ENCODE assay signal across 7 mouse cellular contexts in genomic region chr1:160282166-160282874, GRCm38 (mm10).
DNase-seq lines count a peak whose midpoint lies in the region; ATAC-seq and TF ChIP-seq lines count a peak whose summit lies in the region.
"Not testable (repeated sequence)": the region's sequence is repeated elsewhere in the genome, so short reads cannot be mapped to it uniquely, and the experiment has no call there.

No protein-coding gene starts in this region.

- peak overlapping the region; percentile 37 for H3K4me2 ChIP-seq in liver, embryonic 12.5 days
- peak overlapping the region; percentile 15 for H3K4me2 ChIP-seq in liver, embryonic 14.5 days (ENCODE audit: low read depth)
- 0 out of 2 replicates have a peak overlapping the region, but pooled peaks have one; percentile 9 for H3K4me2 ChIP-seq in liver, embryonic 16.5 days (ENCODE audit: low read depth, low read length)
- H3K4me2 ChIP-seq in lung, embryonic 15.5 days; stomach, postnatal 0 days (replicated peaks; ENCODE audit: low read depth): not testable (repeated sequence)

- TF ChIP-seq CTCF in layer of hippocampus, adult 2 months (conservative IDR thresholded peaks at IDR 0.05); liver, embryonic 14.5 days (IDR thresholded peaks at IDR 0.05; ENCODE audit: low read depth); stomach, postnatal 0 days (IDR thresholded peaks at IDR 0.05; ENCODE audit: low read depth): not testable (repeated sequence)

- not testable (repeated sequence) for H3K9ac ChIP-seq in liver, embryonic 12.5 days; liver, embryonic 14.5 days (replicated peaks); liver, embryonic 16.5 days (ENCODE audit: low read depth, low read length); lung, embryonic 15.5 days; stomach, postnatal 0 days (ENCODE audit: low read length)

- 50% methylated on average over 2 of the region's 2 CpGs for WGBS in liver, embryonic 12.5 days (ENCODE audit: insufficient replicate concordance)
- 50% methylated on average over 2 of the region's 2 CpGs for WGBS in liver, embryonic 14.5 days (ENCODE audit: insufficient replicate concordance)
- WGBS in liver, embryonic 16.5 days (ENCODE audit: insufficient replicate concordance) = 54% methylated on average over 2 of the region's 2 CpGs
- 89% methylated on average over 2 of the region's 2 CpGs for WGBS in lung, embryonic 15.5 days
- WGBS in macrophage (ENCODE audit: missing documents) = 91% methylated on average over 2 of the region's 2 CpGs
- 92% methylated on average over 2 of the region's 2 CpGs for WGBS in stomach, postnatal 0 days

- H3K27ac ChIP-seq in layer of hippocampus, adult 2 months = peak overlapping the region; percentile 36; the same call in 1 of the 2 replicates
- H3K27ac ChIP-seq in liver, embryonic 12.5 days = peak overlapping the region; percentile 84
- peak overlapping the region; percentile 1 for H3K27ac ChIP-seq in liver, embryonic 14.5 days
- H3K27ac ChIP-seq in liver, embryonic 16.5 days (ENCODE audit: low read length) = peak overlapping the region; percentile 28
- peak overlapping the region; percentile 46; the same call in 1 of the 2 replicates for H3K27ac ChIP-seq in lung, embryonic 15.5 days
- peak overlapping the region; percentile 72 for H3K27ac ChIP-seq in macrophage
- 0 out of 2 replicates have a peak overlapping the region, but pooled peaks have one; percentile 13 for H3K27ac ChIP-seq in stomach, postnatal 0 days (replicated peaks)

- not testable (repeated sequence) for H3K36me3 ChIP-seq in liver, embryonic 12.5 days; liver, embryonic 14.5 days (replicated peaks; ENCODE audit: control insufficient read depth, insufficient read depth, low read depth); liver, embryonic 16.5 days (ENCODE audit: control insufficient read depth, insufficient read depth); lung, embryonic 15.5 days; macrophage (ENCODE audit: inconsistent target); stomach, postnatal 0 days (ENCODE audit: control insufficient read depth, insufficient read depth, low read length)

- H3K4me1 ChIP-seq in liver, embryonic 12.5 days = peaks cover 72% of the 10 kb centered on the region
- H3K4me1 ChIP-seq in liver, embryonic 14.5 days (replicated peaks; ENCODE audit: control insufficient read depth in 2 of 2, insufficient read depth in 2 of 2, low read length in 1 of 2) = peaks cover 12 to 30% of the 10 kb centered on the region in 2 experiments
- H3K4me1 ChIP-seq in liver, embryonic 16.5 days (ENCODE audit: control insufficient read depth, low read depth, low read length) = peaks cover 21% of the 10 kb centered on the region
- H3K4me1 ChIP-seq in lung, embryonic 15.5 days = peaks cover 19% of the 10 kb centered on the region
- not testable (repeated sequence) for H3K4me1 ChIP-seq in stomach, postnatal 0 days (replicated peaks; ENCODE audit: control insufficient read depth, insufficient read depth)

- TF ChIP-seq EP300 in liver, embryonic 14.5 days (IDR thresholded peaks at IDR 0.05; ENCODE audit: low read depth) = 0 out of 2 replicates have a peak, but pooled peaks have one; percentile 11
- not testable (repeated sequence) for TF ChIP-seq EP300 in stomach, postnatal 0 days (optimal IDR thresholded peaks at IDR 0.05)

- H3K79me2 ChIP-seq in macrophage (ENCODE audit: inconsistent target) = not testable (repeated sequence)

- not testable (repeated sequence) for H3K4me3 ChIP-seq in layer of hippocampus, adult 2 months; liver, embryonic 12.5 days; liver, embryonic 14.5 days (ENCODE audit: insufficient read depth in 1 of 2, low read depth in 2 of 2, low read length in 2 of 2); liver, embryonic 16.5 days (ENCODE audit: low read depth, low read length); lung, embryonic 15.5 days; macrophage (ENCODE audit: inconsistent target); stomach, postnatal 0 days (ENCODE audit: low read depth, low read length)

- DNase-seq in layer of hippocampus, adult 2 months (ENCODE audit: low spot score in 2 of 2); liver, embryonic 14.5 days (ENCODE audit: low read depth in 3 of 3, low spot score in 3 of 3); stomach, postnatal 0 days (ENCODE audit: low spot score): not testable (repeated sequence)

- H3K9me3 ChIP-seq in liver, embryonic 12.5 days (replicated peaks); liver, embryonic 14.5 days (ENCODE audit: control insufficient read depth, low read length); liver, embryonic 16.5 days (replicated peaks; ENCODE audit: control insufficient read depth, low read length); lung, embryonic 15.5 days; stomach, postnatal 0 days (ENCODE audit: control insufficient read depth, low read length): not testable (repeated sequence)

- not testable (repeated sequence) for H3K27me3 ChIP-seq in liver, embryonic 12.5 days (replicated peaks); liver, embryonic 14.5 days (ENCODE audit: control insufficient read depth, insufficient read depth, low read length); liver, embryonic 16.5 days (ENCODE audit: control insufficient read depth, insufficient read depth, low read depth, low read length); lung, embryonic 15.5 days; stomach, postnatal 0 days (ENCODE audit: control insufficient read depth, insufficient read depth, low read length)

- peak; percentile 81 for ATAC-seq in liver, embryonic 12.5 days
- peak; percentile 81 for ATAC-seq in liver, embryonic 14.5 days (ENCODE audit: insufficient read depth)
- ATAC-seq in liver, embryonic 16.5 days (ENCODE audit: low read depth) = peak; percentile 64
- ATAC-seq in lung, embryonic 15.5 days (ENCODE audit: borderline replicate concordance, extremely low read depth, low FRiP score, low TSS enrichment); stomach, postnatal 0 days (ENCODE audit: low FRiP score, low TSS enrichment): not testable (repeated sequence)

Comparison
In these comparisons a context has a peak if more than half of its experiments do, and no peak if none do; other contexts are left out.
1. H3K27ac ChIP-seq: peak in every context shown above with its lines; median percentile 84 in liver, embryonic 12.5 days; 72 in macrophage; 46 in lung, embryonic 15.5 days; 36 in layer of hippocampus, adult 2 months; 28 in liver, embryonic 16.5 days; 13 in stomach, postnatal 0 days; 1 in liver, embryonic 14.5 days.